Mouse (Mus musculus): ENCODE measurements around the gene Olfr681.
"Not testable (repeated sequence)": the region's sequence is repeated elsewhere in the genome, so short reads cannot be mapped to it uniquely, and the experiment has no call there.

- not testable (repeated sequence) for TF ChIP-seq EP300 (optimal IDR thresholded peaks at IDR 0.05); CTCF (IDR thresholded peaks at IDR 0.05; ENCODE audit: low read depth)
These were observed 23.9 kb upstream of the Olfr681 start, which contains the start of gene Olfr680-ps1 for GRCm38 (mm10) chr7:105092717-105093116.
